Mouse (Mus musculus) heart, postnatal 25 days (tissue): ENCODE measurements around the gene Pomt2. TPM values are rescaled to one million over a fixed set of nuclear protein-coding genes. Genes with fewer than 3 reads are reported as not detected.
A peak's percentile ranks its signal among the peaks of the same experiment; 100 is the strongest.
"Not testable (repeated sequence)": the region's sequence is repeated elsewhere in the genome, so short reads cannot be mapped to it uniquely, and the experiment has no call there.

Experiments used
- DNase-seq: peaks from one replicate; pipeline ENCODE4 v3.0.0; 2022; ENCODE audit warnings: low spot score
- intact Hi-C: fragments of 180-260 bp; cut with DNase I; formaldehyde crosslinking; loops from one replicate; pipeline ENCODE4 v1.15.1; 2025
- total RNA-seq, 2 experiments: library from RNA; stranded (reverse); gene quantifications; 2 replicates each; pipeline ENCODE4 v1.2.3; 2021

The Pomt2 gene
- 10 to 100 TPM in 1 of 2 experiments, 1 to 10 TPM in 1; 9.5 to 11.9 TPM for total RNA-seq

GRCm38 (mm10) chr12:87147395-87148089 is at the start of gene Pomt2:
Gene Pomt2, minus strand, starts transcription at chr12:87147968.
- intact Hi-C loops: loop anchor here (2.0 kb wide), 1 partner anchor 119 kb away; the partner anchor contains the start of genes Ahsa1 and Vipas39
- peak; percentile 95 for DNase-seq

- no peak for DNase-seq
- intact Hi-C loops: no loop called here
Measured at GRCm38 (mm10) chr12:87196310-87196709, 48.5 kb upstream of the Pomt2 start.

GRCm38 (mm10) chr12:87195069-87195468 is 47.3 kb upstream of the Pomt2 start:
- intact Hi-C loops: no loop called here
- no peak for DNase-seq

- intact Hi-C loops: no loop called here
- DNase-seq: no peak
Measured at GRCm38 (mm10) chr12:87193008-87193407, 45.2 kb upstream of the Pomt2 start.

GRCm38 (mm10) chr12:87177631-87178030 is 29.9 kb upstream of the Pomt2 start:
- intact Hi-C loops: no loop called here
- DNase-seq: no peak

GRCm38 (mm10) chr12:87175194-87175946 is 27.6 kb upstream of the Pomt2 start:
- no peak for DNase-seq
- intact Hi-C loops: no loop called here

- DNase-seq: no peak
- intact Hi-C loops: no loop called here
Measured at GRCm38 (mm10) chr12:87160815-87161214, 13.0 kb upstream of the Pomt2 start.

GRCm38 (mm10) chr12:87160310-87160709 is 12.5 kb upstream of the Pomt2 start:
- DNase-seq: no peak
- intact Hi-C loops: no loop called here

- intact Hi-C loops: no loop called here
- DNase-seq: no peak
Measured at GRCm38 (mm10) chr12:87158099-87158498, 10.3 kb upstream of the Pomt2 start.

GRCm38 (mm10) chr12:87157361-87157760 is 9.6 kb upstream of the Pomt2 start:
- DNase-seq: no peak
- intact Hi-C loops: no loop called here

- intact Hi-C loops, DNase-seq: not testable (repeated sequence)
Measured at GRCm38 (mm10) chr12:87154448-87154847, 6.7 kb upstream of the Pomt2 start.

- DNase-seq: no peak
- intact Hi-C loops: no loop called here
Measured at GRCm38 (mm10) chr12:87149471-87149870, 1.7 kb upstream of the Pomt2 start.

GRCm38 (mm10) chr12:87148136-87148535 is 368 bp upstream of the Pomt2 start:
- intact Hi-C loops: no loop called here
- no peak for DNase-seq

GRCm38 (mm10) chr12:87146966-87147365 is 802 bp downstream of the Pomt2 start, which contains the start of gene Gstz1:
Gene Gstz1, plus strand, starts transcription at chr12:87147165.
- intact Hi-C loops: loop anchor here (2.0 kb wide), 1 partner anchor 120 kb away; the partner anchor contains the start of genes Ahsa1 and Vipas39
- DNase-seq: peak; percentile 76

- intact Hi-C loops: no loop called here
- DNase-seq: no peak
Measured at GRCm38 (mm10) chr12:87142156-87142555, 5.6 kb downstream of the Pomt2 start.

GRCm38 (mm10) chr12:87138768-87139167 is 9.0 kb downstream of the Pomt2 start:
- intact Hi-C loops: no loop called here
- DNase-seq: no peak

- no peak for DNase-seq
- intact Hi-C loops: no loop called here
Measured at GRCm38 (mm10) chr12:87138342-87138701, 9.4 kb downstream of the Pomt2 start.

- intact Hi-C loops: no loop called here
- DNase-seq: no peak
Measured at GRCm38 (mm10) chr12:87137439-87138341, 10.1 kb downstream of the Pomt2 start.

GRCm38 (mm10) chr12:87132784-87133183 is 15.0 kb downstream of the Pomt2 start:
- intact Hi-C loops: loop anchor here (5.0 kb wide), 1 partner anchor 205 kb away; no protein-coding TSS in a partner anchor
- DNase-seq: no peak

- DNase-seq: no peak
- intact Hi-C loops: loop anchor here (5.0 kb wide), 1 partner anchor 205 kb away; no protein-coding TSS in a partner anchor
Measured at GRCm38 (mm10) chr12:87132210-87132609, 15.6 kb downstream of the Pomt2 start.
